Mouse (Mus musculus): ENCODE measurements around the gene Col23a1. TPM values are rescaled to one million over a fixed set of nuclear protein-coding genes. Genes with fewer than 3 reads are reported as not detected.

The Col23a1 gene
- polyA plus RNA-seq, 1 experiment from 2014 or later = 17.5 TPM

DNA sequence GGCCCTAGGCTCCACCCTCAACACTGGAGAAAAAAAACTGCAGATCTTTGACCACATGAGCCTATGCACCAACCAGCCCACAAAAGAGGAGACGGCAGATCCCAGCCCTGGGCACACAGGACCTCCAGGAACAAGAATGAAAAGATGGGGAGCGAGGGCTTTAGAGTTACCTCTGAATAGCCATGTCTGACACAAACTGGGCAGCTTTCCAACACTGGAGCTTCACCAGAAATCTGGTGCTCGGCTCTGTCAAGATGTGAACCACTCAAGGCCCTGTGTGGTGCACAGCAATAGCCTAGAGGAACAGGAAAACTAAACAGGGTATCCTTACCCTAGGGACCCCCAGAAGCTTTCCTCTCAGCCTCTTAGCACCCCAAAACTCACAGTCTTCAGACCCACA is 215.2 kb downstream of the Col23a1 start:
- no peak overlapping the region for H3K27ac ChIP-seq (replicated peaks; ENCODE audit: low read depth, low read length)
- H3K27me3 ChIP-seq (ENCODE audit: control insufficient read depth, insufficient read depth, low read length) = no peaks in the 10 kb centered on the region
- 83% methylated on average over 3 of the region's 3 CpGs for WGBS
- H3K4me3 ChIP-seq (ENCODE audit: low read depth, low read length) = no peak overlapping the region
- DNase-seq (ENCODE audit: low spot score) = no peak
- H3K4me1 ChIP-seq (ENCODE audit: control insufficient read depth, insufficient read depth, low read length) = 0 out of 2 replicates have a peak, but pooled peaks cover 2% of the 10 kb centered on the region
- H3K9me3 ChIP-seq (replicated peaks; ENCODE audit: control insufficient read depth, low read length) = no peaks in the 10 kb centered on the region
- ATAC-seq (replicated peaks; ENCODE audit: insufficient number of reproducible peaks, low FRiP score, low TSS enrichment, low read depth) = no peak
- no peak overlapping the region for H3K9ac ChIP-seq (replicated peaks; ENCODE audit: low read length)
- H3K4me2 ChIP-seq (ENCODE audit: low read depth, low read length) = no peak overlapping the region
- no peaks in the 10 kb centered on the region for H3K36me3 ChIP-seq (replicated peaks; ENCODE audit: control insufficient read depth, insufficient read depth, low read depth, low read length)

GRCm38 (mm10) chr11:51508053-51508452 is 218.3 kb downstream of the Col23a1 start:
- Histone ChIP-seq H3K4me1 (ENCODE audit: control insufficient read depth, insufficient read depth, low read length) (peaks cover 2% of the 10 kb centered on the region; the same call in 1 of the 2 replicates), H3K9me3 (replicated peaks; ENCODE audit: control insufficient read depth, low read length) (no peaks in the 10 kb centered on the region), H3K27me3 (ENCODE audit: control insufficient read depth, insufficient read depth, low read length) (no peaks in the 10 kb centered on the region), H3K4me3 (ENCODE audit: low read depth, low read length) (no peak overlapping the region), H3K36me3 (replicated peaks; ENCODE audit: control insufficient read depth, insufficient read depth, low read depth, low read length) (no peaks in the 10 kb centered on the region), H3K9ac (replicated peaks; ENCODE audit: low read length) (no peak overlapping the region), H3K4me2 (ENCODE audit: low read depth, low read length) (no peak overlapping the region), H3K27ac (replicated peaks; ENCODE audit: low read depth, low read length) (0 out of 2 replicates have a peak overlapping the region, but pooled peaks have one; percentile 24)
- DNase-seq (ENCODE audit: low spot score) (no peak), ATAC-seq (replicated peaks; ENCODE audit: insufficient number of reproducible peaks, low FRiP score, low TSS enrichment, low read depth) (no peak)
- WGBS = 55% methylated on average over 6 of the region's 6 CpGs

DNA sequence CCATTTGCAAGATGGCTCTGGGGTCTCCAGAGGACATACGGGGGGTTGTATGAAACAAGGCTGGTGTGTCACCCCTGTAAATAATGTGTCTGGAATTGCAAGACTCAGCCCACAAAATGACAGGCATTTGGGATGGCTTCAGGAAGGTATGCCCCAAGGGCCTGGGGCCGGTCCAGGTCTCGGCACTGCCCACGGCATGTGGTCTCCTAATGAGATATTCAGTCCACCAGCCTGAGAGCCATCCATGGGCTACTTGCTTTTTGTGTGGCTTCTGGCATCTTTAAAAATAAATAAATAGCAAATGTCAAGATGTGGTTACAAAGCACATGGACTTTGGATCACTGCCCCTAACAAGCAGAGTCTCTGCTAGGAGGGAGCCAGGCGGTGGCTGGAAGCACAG is 219.5 kb downstream of the Col23a1 start:
- 85% methylated on average over 5 of the region's 5 CpGs for WGBS
- H3K9ac ChIP-seq (replicated peaks; ENCODE audit: low read length) = no peak overlapping the region
- peaks cover 2% of the 10 kb centered on the region; the same call in 1 of the 2 replicates for H3K4me1 ChIP-seq (ENCODE audit: control insufficient read depth, insufficient read depth, low read length)

DNA sequence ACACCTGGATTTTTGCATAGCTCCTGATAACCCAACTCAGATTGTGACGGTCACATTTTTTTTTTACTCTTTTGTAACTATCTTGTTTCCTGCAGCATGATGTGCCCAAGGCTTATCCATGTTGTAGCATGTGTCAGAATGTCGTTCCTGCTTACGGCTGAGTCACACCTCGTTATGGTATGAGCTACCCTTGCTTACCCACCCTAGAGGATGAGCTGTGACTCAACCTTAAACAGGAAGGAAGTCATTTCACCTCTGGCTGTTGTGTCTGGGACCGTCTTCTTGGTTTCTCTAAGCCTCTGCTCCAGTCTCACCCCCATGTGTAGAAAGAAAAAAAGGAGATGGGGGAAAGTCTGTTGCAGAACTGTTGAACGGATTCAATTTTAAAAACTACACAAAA is 223.3 kb downstream of the Col23a1 start:
- Histone ChIP-seq H3K4me1 (ENCODE audit: control insufficient read depth, insufficient read depth, low read length) (peaks cover under 1% of the 10 kb centered on the region; the same call in 1 of the 2 replicates), H3K4me3 (ENCODE audit: low read depth, low read length) (no peak overlapping the region), H3K9me3 (replicated peaks; ENCODE audit: control insufficient read depth, low read length) (no peaks in the 10 kb centered on the region), H3K36me3 (replicated peaks; ENCODE audit: control insufficient read depth, insufficient read depth, low read depth, low read length) (no peaks in the 10 kb centered on the region), H3K27me3 (ENCODE audit: control insufficient read depth, insufficient read depth, low read length) (no peaks in the 10 kb centered on the region), H3K9ac (replicated peaks; ENCODE audit: low read length) (no peak overlapping the region), H3K27ac (replicated peaks; ENCODE audit: low read depth, low read length) (no peak overlapping the region), H3K4me2 (ENCODE audit: low read depth, low read length) (no peak overlapping the region)
- WGBS = 77% methylated on average over 6 of the region's 6 CpGs
- no peak for DNase-seq (ENCODE audit: low spot score)
- ATAC-seq (replicated peaks; ENCODE audit: insufficient number of reproducible peaks, low FRiP score, low TSS enrichment, low read depth) = no peak

More for the DNA sequence above, 219.5 kb downstream of the Col23a1 start:
- DNase-seq (ENCODE audit: low spot score) (no peak), ATAC-seq (replicated peaks; ENCODE audit: insufficient number of reproducible peaks, low FRiP score, low TSS enrichment, low read depth) (no peak)
- no peak overlapping the region for H3K4me2 ChIP-seq (ENCODE audit: low read depth, low read length)
- no peaks in the 10 kb centered on the region for H3K27me3 ChIP-seq (ENCODE audit: control insufficient read depth, insufficient read depth, low read length)
- H3K9me3 ChIP-seq (replicated peaks; ENCODE audit: control insufficient read depth, low read length) = no peaks in the 10 kb centered on the region
- no peak overlapping the region for H3K4me3 ChIP-seq (ENCODE audit: low read depth, low read length)
- no peak overlapping the region for H3K27ac ChIP-seq (replicated peaks; ENCODE audit: low read depth, low read length)
- no peaks in the 10 kb centered on the region for H3K36me3 ChIP-seq (replicated peaks; ENCODE audit: control insufficient read depth, insufficient read depth, low read depth, low read length)

DNA sequence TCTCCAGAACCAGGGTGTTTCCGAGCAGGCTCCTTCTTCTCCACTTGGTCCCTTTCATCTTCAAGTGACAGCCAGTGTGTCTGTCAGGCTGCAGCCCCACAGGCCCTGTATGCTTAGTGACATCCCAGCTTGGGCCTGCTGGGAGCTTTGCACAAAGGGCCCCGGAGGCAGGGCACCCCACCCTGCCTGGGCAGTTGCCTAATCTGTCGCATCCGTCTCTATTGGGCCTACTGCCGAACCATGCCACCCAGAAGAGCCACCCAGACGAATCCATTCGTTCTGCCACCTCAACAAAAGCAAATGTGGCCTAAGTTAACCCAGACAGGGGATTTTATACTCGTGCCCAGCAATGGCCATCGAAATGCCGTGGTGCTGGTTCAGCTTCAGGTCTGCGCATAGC is 225.6 kb downstream of the Col23a1 start:
- H3K27me3 ChIP-seq (ENCODE audit: control insufficient read depth, insufficient read depth, low read length) = no peaks in the 10 kb centered on the region
- no peak overlapping the region for H3K27ac ChIP-seq (replicated peaks; ENCODE audit: low read depth, low read length)
- no peak overlapping the region for H3K4me3 ChIP-seq (ENCODE audit: low read depth, low read length)
- H3K4me1 ChIP-seq (ENCODE audit: control insufficient read depth, insufficient read depth, low read length) = no peaks in the 10 kb centered on the region; the same call in 1 of the 2 replicates
- no peak for ATAC-seq (replicated peaks; ENCODE audit: insufficient number of reproducible peaks, low FRiP score, low TSS enrichment, low read depth)
- no peaks in the 10 kb centered on the region for H3K36me3 ChIP-seq (replicated peaks; ENCODE audit: control insufficient read depth, insufficient read depth, low read depth, low read length)
- H3K9me3 ChIP-seq (replicated peaks; ENCODE audit: control insufficient read depth, low read length) = no peaks in the 10 kb centered on the region
- no peak overlapping the region for H3K9ac ChIP-seq (replicated peaks; ENCODE audit: low read length)
- 84% methylated on average over 11 of the region's 11 CpGs for WGBS
- no peak for DNase-seq (ENCODE audit: low spot score)
- no peak overlapping the region for H3K4me2 ChIP-seq (ENCODE audit: low read depth, low read length)

DNA sequence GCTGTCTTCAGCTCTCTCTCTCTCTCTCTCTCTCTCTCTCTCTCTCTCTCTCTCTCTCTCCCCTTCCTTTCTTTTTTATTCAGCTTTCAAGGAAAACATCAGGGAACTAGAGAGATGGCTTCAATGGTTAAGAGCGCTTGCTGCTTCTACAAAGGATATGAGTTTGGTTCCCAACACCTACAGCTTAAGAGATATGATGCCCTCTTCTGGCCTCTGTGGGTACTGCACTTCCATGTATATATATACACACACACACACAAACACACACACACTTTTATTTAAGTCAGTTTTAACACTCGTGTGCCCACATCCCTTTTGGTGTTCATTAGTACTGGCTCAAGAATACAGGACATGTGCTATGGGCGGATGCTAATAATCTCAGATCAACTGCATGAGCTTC is 228.4 kb downstream of the Col23a1 start:
- no peak overlapping the region for H3K4me2 ChIP-seq (ENCODE audit: low read depth, low read length)
- no peak overlapping the region for H3K4me3 ChIP-seq (ENCODE audit: low read depth, low read length)
- no peaks in the 10 kb centered on the region for H3K9me3 ChIP-seq (replicated peaks; ENCODE audit: control insufficient read depth, low read length)
- H3K27ac ChIP-seq (replicated peaks; ENCODE audit: low read depth, low read length) = no peak overlapping the region
- no peak overlapping the region for H3K9ac ChIP-seq (replicated peaks; ENCODE audit: low read length)
- H3K4me1 ChIP-seq (ENCODE audit: control insufficient read depth, insufficient read depth, low read length) = no peaks in the 10 kb centered on the region; the same call in 1 of the 2 replicates
- DNase-seq (ENCODE audit: low spot score) (no peak), ATAC-seq (replicated peaks; ENCODE audit: insufficient number of reproducible peaks, low FRiP score, low TSS enrichment, low read depth) (no peak)
- 96% methylated on average over 3 of the region's 3 CpGs for WGBS
- no peaks in the 10 kb centered on the region for H3K36me3 ChIP-seq (replicated peaks; ENCODE audit: control insufficient read depth, insufficient read depth, low read depth, low read length)
- H3K27me3 ChIP-seq (ENCODE audit: control insufficient read depth, insufficient read depth, low read length) = no peaks in the 10 kb centered on the region

DNA sequence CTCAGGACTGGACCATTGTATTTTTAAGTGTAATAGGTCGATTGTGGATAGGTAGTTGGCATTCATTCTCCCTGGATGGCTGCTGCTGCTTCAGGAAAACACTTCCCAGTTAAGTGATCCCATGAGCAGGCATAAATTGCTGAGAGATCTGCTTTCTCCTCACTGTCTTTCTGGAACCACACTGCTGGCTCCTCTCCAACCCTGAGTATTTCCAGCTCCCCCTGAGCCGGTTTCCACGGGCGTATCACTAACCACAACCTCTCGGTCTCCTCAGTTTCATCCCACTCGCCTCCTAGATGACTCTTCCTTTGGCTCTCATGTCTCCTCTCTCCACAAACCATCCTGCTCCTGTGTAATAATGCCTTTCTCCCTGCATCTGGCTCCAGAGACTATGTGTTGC is 228.9 kb downstream of the Col23a1 start:
- ATAC-seq (replicated peaks; ENCODE audit: insufficient number of reproducible peaks, low FRiP score, low TSS enrichment, low read depth) (no peak), DNase-seq (ENCODE audit: low spot score) (no peak)
- no peak overlapping the region for H3K27ac ChIP-seq (replicated peaks; ENCODE audit: low read depth, low read length)
- H3K4me1 ChIP-seq (ENCODE audit: control insufficient read depth, insufficient read depth, low read length) = peaks cover under 1% of the 10 kb centered on the region; the same call in 1 of the 2 replicates
- no peaks in the 10 kb centered on the region for H3K36me3 ChIP-seq (replicated peaks; ENCODE audit: control insufficient read depth, insufficient read depth, low read depth, low read length)
- H3K27me3 ChIP-seq (ENCODE audit: control insufficient read depth, insufficient read depth, low read length) = no peaks in the 10 kb centered on the region
- H3K4me2 ChIP-seq (ENCODE audit: low read depth, low read length) = no peak overlapping the region
- 85% methylated on average over 6 of the region's 6 CpGs for WGBS
- H3K9me3 ChIP-seq (replicated peaks; ENCODE audit: control insufficient read depth, low read length) = no peaks in the 10 kb centered on the region
- H3K4me3 ChIP-seq (ENCODE audit: low read depth, low read length) = no peak overlapping the region
- H3K9ac ChIP-seq (replicated peaks; ENCODE audit: low read length) = no peak overlapping the region

- no peak overlapping the region for H3K4me3 ChIP-seq (ENCODE audit: low read depth, low read length)
- no peak for DNase-seq (ENCODE audit: low spot score)
- no peak overlapping the region for H3K4me2 ChIP-seq (ENCODE audit: low read depth, low read length)
- no peaks in the 10 kb centered on the region for H3K36me3 ChIP-seq (replicated peaks; ENCODE audit: control insufficient read depth, insufficient read depth, low read depth, low read length)
- 71% methylated on average over 3 of the region's 3 CpGs for WGBS
- H3K27ac ChIP-seq (replicated peaks; ENCODE audit: low read depth, low read length) = no peak overlapping the region
- H3K4me1 ChIP-seq (ENCODE audit: control insufficient read depth, insufficient read depth, low read length) = peaks cover 5% of the 10 kb centered on the region
- H3K9me3 ChIP-seq (replicated peaks; ENCODE audit: control insufficient read depth, low read length) = no peaks in the 10 kb centered on the region
- no peak overlapping the region for H3K9ac ChIP-seq (replicated peaks; ENCODE audit: low read length)
- no peaks in the 10 kb centered on the region for H3K27me3 ChIP-seq (ENCODE audit: control insufficient read depth, insufficient read depth, low read length)
- ATAC-seq (replicated peaks; ENCODE audit: insufficient number of reproducible peaks, low FRiP score, low TSS enrichment, low read depth) = no peak
Measured at GRCm38 (mm10) chr11:51521440-51521839, 231.7 kb downstream of the Col23a1 start.

Data from embryonic facial prominence, embryonic 11.5 days (tissue).